Mouse (Mus musculus): Measurements from ENCODE around the gene Ralgapa2. TPM values are rescaled to one million over a fixed set of nuclear protein-coding genes. Genes with fewer than 3 reads are reported as not detected.

Ralgapa2 gene
- polyA plus RNA-seq, 1 experiment from 2014 or later: 8.6 TPM

DNA sequence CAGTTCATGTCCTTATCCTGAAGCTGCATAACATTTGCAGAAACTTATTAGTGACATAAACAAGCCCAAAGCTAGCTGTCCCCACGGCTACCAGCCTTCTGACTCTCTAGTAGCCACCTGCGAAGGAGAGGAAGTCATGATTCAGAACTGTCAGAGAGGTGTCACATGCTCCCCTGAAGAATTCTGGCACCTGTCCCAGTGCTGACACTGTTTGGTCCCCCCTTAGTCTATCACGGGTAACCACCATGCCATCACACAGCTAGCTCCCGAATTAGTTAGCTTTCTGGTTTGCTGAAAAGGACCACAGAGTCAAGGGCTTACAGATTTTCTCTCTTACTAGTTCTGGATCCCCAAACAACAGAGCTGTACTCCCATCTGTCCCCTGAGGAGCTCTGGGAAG lies 247.1 kb downstream of the Ralgapa2 start:
- Histone ChIP-seq H3K4me3 (ENCODE audit: low read depth, low read length) (no peak overlapping the region), H3K27ac (ENCODE audit: low read depth, low read length) (no peak overlapping the region), H3K27me3 (ENCODE audit: control insufficient read depth, insufficient read depth, low read length) (peaks cover 8% of the 10 kb centered on the region; the same call in 1 of the 2 replicates), H3K9me3 (ENCODE audit: control insufficient read depth, low read length) (no peaks in the 10 kb centered on the region), H3K4me1 (ENCODE audit: control insufficient read depth, insufficient read depth, low read length) (peaks cover 13% of the 10 kb centered on the region; the same call in 1 of the 2 replicates), H3K36me3 (ENCODE audit: control insufficient read depth, insufficient read depth, low read length) (no peaks in the 10 kb centered on the region), H3K4me2 (ENCODE audit: low read depth) (no peak overlapping the region), H3K9ac (ENCODE audit: low read length) (no peak overlapping the region)
- 76% methylated on average over 4 of the region's 4 CpGs for WGBS
- DNase-seq (ENCODE audit: low spot score) (no peak), ATAC-seq (ENCODE audit: insufficient read depth, low FRiP score, low TSS enrichment) (no peak)

GRCm38 (mm10) chr2:146262966-146263365 lies 249.2 kb downstream of the Ralgapa2 start:
- Histone ChIP-seq H3K4me3 (ENCODE audit: low read depth, low read length) (no peak overlapping the region), H3K9me3 (ENCODE audit: control insufficient read depth, low read length) (no peaks in the 10 kb centered on the region), H3K27ac (ENCODE audit: low read depth, low read length) (no peak overlapping the region), H3K4me2 (ENCODE audit: low read depth) (no peak overlapping the region), H3K27me3 (ENCODE audit: control insufficient read depth, insufficient read depth, low read length) (peaks cover 8% of the 10 kb centered on the region; the same call in 1 of the 2 replicates), H3K4me1 (ENCODE audit: control insufficient read depth, insufficient read depth, low read length) (peaks cover 17% of the 10 kb centered on the region; the same call in 1 of the 2 replicates), H3K9ac (ENCODE audit: low read length) (no peak overlapping the region), H3K36me3 (ENCODE audit: control insufficient read depth, insufficient read depth, low read length) (no peaks in the 10 kb centered on the region)
- ATAC-seq (ENCODE audit: insufficient read depth, low FRiP score, low TSS enrichment) (no peak), DNase-seq (ENCODE audit: low spot score) (no peak)

DNA sequence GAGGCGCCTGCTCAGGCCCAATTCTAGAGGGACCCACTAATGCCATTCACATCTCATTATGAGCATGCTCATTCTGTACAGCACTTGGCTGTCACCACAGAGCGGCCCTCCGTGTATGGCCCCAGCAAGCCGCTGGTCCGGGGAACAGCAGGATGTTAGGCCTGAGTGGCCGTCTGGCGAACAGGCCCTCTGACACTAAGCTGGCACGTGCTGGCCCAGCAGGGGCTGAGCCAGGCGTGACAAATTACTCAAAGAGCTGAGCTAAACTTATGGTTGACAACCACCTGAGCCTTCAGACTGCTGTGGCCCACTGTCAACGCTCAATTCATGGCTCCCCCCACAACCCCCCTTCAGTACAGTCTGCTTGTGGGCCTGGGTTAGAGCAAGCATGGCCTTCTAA lies 249.9 kb downstream of the Ralgapa2 start:
- ATAC-seq (ENCODE audit: insufficient read depth, low FRiP score, low TSS enrichment) (peak; percentile 89), DNase-seq (ENCODE audit: low spot score) (peak; percentile 71)
- Histone ChIP-seq H3K36me3 (ENCODE audit: control insufficient read depth, insufficient read depth, low read length) (no peaks in the 10 kb centered on the region), H3K4me3 (ENCODE audit: low read depth, low read length) (no peak overlapping the region), H3K9ac (ENCODE audit: low read length) (no peak overlapping the region), H3K9me3 (ENCODE audit: control insufficient read depth, low read length) (no peaks in the 10 kb centered on the region), H3K4me1 (ENCODE audit: control insufficient read depth, insufficient read depth, low read length) (peaks cover 17% of the 10 kb centered on the region; the same call in 1 of the 2 replicates), H3K4me2 (ENCODE audit: low read depth) (no peak overlapping the region), H3K27ac (ENCODE audit: low read depth, low read length) (no peak overlapping the region), H3K27me3 (ENCODE audit: control insufficient read depth, insufficient read depth, low read length) (peaks cover 8% of the 10 kb centered on the region; the same call in 1 of the 2 replicates)
- 12% methylated on average over 10 of the region's 10 CpGs for WGBS

DNA sequence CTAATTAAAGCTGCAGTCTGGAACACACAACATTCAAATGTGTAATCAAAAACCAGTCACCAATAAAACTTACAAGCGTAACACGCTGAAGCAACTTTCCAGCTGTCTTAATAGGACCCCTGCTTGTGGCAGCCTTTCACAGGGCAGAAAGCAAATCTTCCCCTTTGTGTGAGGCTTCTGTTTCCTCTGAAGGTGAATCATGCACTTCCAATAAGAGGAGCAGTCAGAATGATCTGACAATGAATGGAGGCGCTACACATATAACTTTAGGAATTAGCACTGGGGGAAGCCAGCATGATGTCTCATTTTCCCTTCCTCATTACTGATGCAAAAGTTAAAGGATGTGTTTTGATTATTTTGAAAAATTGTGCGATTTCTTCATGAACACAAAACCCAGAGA lies 251.0 kb downstream of the Ralgapa2 start:
- Histone ChIP-seq H3K4me1 (ENCODE audit: control insufficient read depth, insufficient read depth, low read length) (peaks cover 19% of the 10 kb centered on the region; the same call in 1 of the 2 replicates), H3K4me2 (ENCODE audit: low read depth) (no peak overlapping the region), H3K9me3 (ENCODE audit: control insufficient read depth, low read length) (no peaks in the 10 kb centered on the region), H3K36me3 (ENCODE audit: control insufficient read depth, insufficient read depth, low read length) (no peaks in the 10 kb centered on the region), H3K4me3 (ENCODE audit: low read depth, low read length) (no peak overlapping the region), H3K27ac (ENCODE audit: low read depth, low read length) (no peak overlapping the region), H3K9ac (ENCODE audit: low read length) (no peak overlapping the region), H3K27me3 (ENCODE audit: control insufficient read depth, insufficient read depth, low read length) (peaks cover 8% of the 10 kb centered on the region; the same call in 1 of the 2 replicates)
- 61% methylated on average over 4 of the region's 4 CpGs for WGBS
- DNase-seq (ENCODE audit: low spot score) (no peak), ATAC-seq (ENCODE audit: insufficient read depth, low FRiP score, low TSS enrichment) (no peak)

GRCm38 (mm10) chr2:146259787-146260560 lies 252.2 kb downstream of the Ralgapa2 start:
- DNase-seq (ENCODE audit: low spot score): no peak

GRCm38 (mm10) chr2:146258736-146259469 lies 253.2 kb downstream of the Ralgapa2 start:
- no peak for ATAC-seq (ENCODE audit: insufficient read depth, low FRiP score, low TSS enrichment)
- 29% methylated on average over 10 of the region's 10 CpGs for WGBS
- no peak overlapping the region for H3K4me3 ChIP-seq (ENCODE audit: low read depth, low read length)
- no peak overlapping the region for H3K9ac ChIP-seq (ENCODE audit: low read length)
- H3K36me3 ChIP-seq (ENCODE audit: control insufficient read depth, insufficient read depth, low read length): no peaks in the 10 kb centered on the region
- peaks cover 8% of the 10 kb centered on the region; the same call in 1 of the 2 replicates for H3K27me3 ChIP-seq (ENCODE audit: control insufficient read depth, insufficient read depth, low read length)
- no peaks in the 10 kb centered on the region for H3K9me3 ChIP-seq (ENCODE audit: control insufficient read depth, low read length)
- H3K4me2 ChIP-seq (ENCODE audit: low read depth): no peak overlapping the region
- DNase-seq (ENCODE audit: low spot score): peak; percentile 36
- H3K27ac ChIP-seq (ENCODE audit: low read depth, low read length): no peak overlapping the region
- H3K4me1 ChIP-seq (ENCODE audit: control insufficient read depth, insufficient read depth, low read length): peaks cover 19% of the 10 kb centered on the region; the same call in 1 of the 2 replicates

More at GRCm38 (mm10) chr2:146259787-146260560, 252.2 kb downstream of the Ralgapa2 start:
- Histone ChIP-seq H3K27me3 (ENCODE audit: control insufficient read depth, insufficient read depth, low read length) (peaks cover 8% of the 10 kb centered on the region; the same call in 1 of the 2 replicates), H3K36me3 (ENCODE audit: control insufficient read depth, insufficient read depth, low read length) (no peaks in the 10 kb centered on the region), H3K9me3 (ENCODE audit: control insufficient read depth, low read length) (no peaks in the 10 kb centered on the region), H3K4me3 (ENCODE audit: low read depth, low read length) (no peak overlapping the region), H3K4me1 (ENCODE audit: control insufficient read depth, insufficient read depth, low read length) (peaks cover 19% of the 10 kb centered on the region; the same call in 1 of the 2 replicates), H3K9ac (ENCODE audit: low read length) (no peak overlapping the region), H3K4me2 (ENCODE audit: low read depth) (no peak overlapping the region), H3K27ac (ENCODE audit: low read depth, low read length) (no peak overlapping the region)
- 51% methylated on average over 18 of the region's 18 CpGs for WGBS
- ATAC-seq (ENCODE audit: insufficient read depth, low FRiP score, low TSS enrichment): no peak

DNA sequence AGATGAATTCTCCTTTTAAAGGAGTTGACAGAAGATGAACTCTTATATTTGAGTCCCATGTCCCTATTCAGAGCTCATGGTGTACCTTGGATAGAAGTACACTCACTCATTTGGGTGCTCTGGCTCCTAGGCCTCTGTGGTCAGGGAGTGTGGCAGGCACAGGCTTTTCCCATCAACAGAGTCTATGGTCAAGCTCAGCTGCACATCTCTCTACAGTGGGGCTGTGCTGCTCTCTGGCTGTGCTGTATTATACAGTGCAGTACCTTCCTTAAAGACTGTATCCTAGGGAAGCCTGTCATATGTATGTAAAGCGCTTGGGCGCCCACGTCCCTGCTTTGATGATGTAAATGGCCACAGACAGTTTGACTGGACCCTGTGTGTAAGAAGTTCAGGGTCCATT lies 254.5 kb downstream of the Ralgapa2 start:
- Histone ChIP-seq H3K4me2 (ENCODE audit: low read depth) (no peak overlapping the region), H3K9me3 (ENCODE audit: control insufficient read depth, low read length) (no peaks in the 10 kb centered on the region), H3K36me3 (ENCODE audit: control insufficient read depth, insufficient read depth, low read length) (no peaks in the 10 kb centered on the region), H3K9ac (ENCODE audit: low read length) (no peak overlapping the region), H3K4me3 (ENCODE audit: low read depth, low read length) (no peak overlapping the region), H3K27ac (ENCODE audit: low read depth, low read length) (0 out of 2 replicates have a peak overlapping the region, but pooled peaks have one; percentile 6), H3K4me1 (ENCODE audit: control insufficient read depth, insufficient read depth, low read length) (peaks cover 19% of the 10 kb centered on the region; the same call in 1 of the 2 replicates), H3K27me3 (ENCODE audit: control insufficient read depth, insufficient read depth, low read length) (peaks cover 3% of the 10 kb centered on the region; the same call in 1 of the 2 replicates)
- ATAC-seq (ENCODE audit: insufficient read depth, low FRiP score, low TSS enrichment) (0 out of 2 replicates have a peak, but pooled peaks have one; percentile 24), DNase-seq (ENCODE audit: low spot score) (no peak)
- WGBS: 86% methylated on average over 3 of the region's 3 CpGs

DNA sequence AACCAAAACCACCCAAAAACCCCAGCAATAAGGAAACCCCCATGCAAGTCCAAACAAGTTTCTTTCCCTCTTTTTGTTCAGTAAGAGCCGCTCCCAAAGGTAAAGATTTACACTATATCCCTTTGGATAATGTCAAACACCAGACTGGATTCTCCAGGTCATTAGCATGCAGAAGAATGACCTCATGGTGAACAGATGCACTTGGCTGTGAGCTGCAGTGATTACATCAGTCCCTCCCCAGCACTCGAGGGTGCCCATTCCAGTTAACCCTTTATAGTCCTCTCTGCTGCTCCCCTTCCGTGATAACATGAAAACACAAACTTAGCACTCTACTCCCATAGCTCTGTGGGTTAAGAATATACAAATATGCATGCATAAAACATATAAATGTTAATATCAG lies 255.1 kb downstream of the Ralgapa2 start:
- Histone ChIP-seq H3K4me1 (ENCODE audit: control insufficient read depth, insufficient read depth, low read length) (peaks cover 15% of the 10 kb centered on the region; the same call in 1 of the 2 replicates), H3K27me3 (ENCODE audit: control insufficient read depth, insufficient read depth, low read length) (peaks cover 3% of the 10 kb centered on the region; the same call in 1 of the 2 replicates), H3K9ac (ENCODE audit: low read length) (no peak overlapping the region), H3K4me2 (ENCODE audit: low read depth) (no peak overlapping the region), H3K27ac (ENCODE audit: low read depth, low read length) (no peak overlapping the region), H3K36me3 (ENCODE audit: control insufficient read depth, insufficient read depth, low read length) (no peaks in the 10 kb centered on the region), H3K9me3 (ENCODE audit: control insufficient read depth, low read length) (no peaks in the 10 kb centered on the region), H3K4me3 (ENCODE audit: low read depth, low read length) (no peak overlapping the region)
- ATAC-seq (ENCODE audit: insufficient read depth, low FRiP score, low TSS enrichment) (peak; percentile 45), DNase-seq (ENCODE audit: low spot score) (no peak)
- WGBS: 38% methylated on average over 3 of the region's 3 CpGs
